Mouse (Mus musculus) thymus, postnatal 14 days (tissue): ENCODE measurements at regions not wholly inside any gene's neighbourhood (a gene's known extent, or its start where the extent isn't known, plus 50 kb on each side); places are given as distances from the start of the nearest gene placed in this dataset.

Experiments used
- DNase-seq: peaks from one replicate; pipeline ENCODE4 v3.0.0; 2021

- DNase-seq, result no peak
These were observed 97.2 kb upstream of the 1500015O10Rik start for GRCm38 (mm10) chr1:43633246-43633645.

- peak; percentile 81 for DNase-seq
These were observed 94.7 kb upstream of the 1500015O10Rik start for GRCm38 (mm10) chr1:43635718-43636117.

GRCm38 (mm10) chr1:43637956-43638355, 92.4 kb upstream of the 1500015O10Rik start:
- no peak for DNase-seq

GRCm38 (mm10) chr1:43672031-43672430, 58.4 kb upstream of the 1500015O10Rik start:
- no peak for DNase-seq
